Mouse (Mus musculus) kidney, adult 2 months (tissue): ENCODE measurements at regions not wholly inside any gene's neighbourhood (a gene's known extent, or its start where the extent isn't known, plus 50 kb on each side); places are given as distances from the start of the nearest gene placed in this dataset.
A peak's percentile ranks its signal among the peaks of the same experiment; 100 is the strongest.

Experiments
- DNase-seq: peaks from one replicate; pipeline ENCODE4 v3.0.0; 2021
- H3K27ac ChIP-seq: fragments of 200-500 bp; 2 replicates; pipeline ENCODE4 v1.5.1; 2012; ENCODE audit warnings: low read depth, low read length, control low read depth, inconsistent platforms; ENCODE audit not compliant: insufficient read depth
- H3K27me3 ChIP-seq: fragments of 200-500 bp; replicated peaks from 2 replicates; pipeline ENCODE4 v1.6.1; 2012; ENCODE audit warnings: mild to moderate bottlenecking, moderate library complexity, low read length, inconsistent platforms; ENCODE audit not compliant: control insufficient read depth, insufficient read depth
- H3K36me3 ChIP-seq: fragments of 200-500 bp; 2 replicates; pipeline ENCODE4 v1.6.1; 2012; ENCODE audit warnings: mild to moderate bottlenecking, moderate library complexity, low read length, inconsistent platforms; ENCODE audit not compliant: control insufficient read depth, insufficient read depth
- H3K4me1 ChIP-seq: fragments of 200-500 bp; 2 replicates; pipeline ENCODE4 v1.6.1; 2011; ENCODE audit warnings: low read length; ENCODE audit not compliant: control insufficient read depth, insufficient read depth
- H3K4me3 ChIP-seq: fragments of 200-500 bp; 2 replicates; pipeline ENCODE4 v1.5.1; 2011; ENCODE audit warnings: mild to moderate bottlenecking, low read depth, low read length, control low read depth; ENCODE audit not compliant: insufficient read depth
- CTCF ChIP-seq: fragments of 200-500 bp; conservative IDR thresholded peaks from 2 replicates; pipeline ENCODE4 v1.5.1; 2011; ENCODE audit warnings: low read depth, mild to moderate bottlenecking, control low read depth, low read length, moderate library complexity, mixed read lengths; ENCODE audit not compliant: insufficient read depth, insufficient read length
- POLR2A ChIP-seq: fragments of 200-500 bp; IDR thresholded peaks from one replicate; pipeline ENCODE4 v1.6.1; 2011; ENCODE audit warnings: low read depth, low read length, control low read depth
- WGBS: fragments of 180-500 bp; shearing (Covaris S2); methylation state at CpG from one replicate; pipeline ENCODE4 v1.1.7; 2018; 5-methylcytosine and 5-hydroxymethylcytosine counted together

- H3K4me3 ChIP-seq, result no peak overlapping the region
- H3K27ac ChIP-seq, result no peak overlapping the region
- no peaks in the 10 kb centered on the region for H3K36me3 ChIP-seq
- no peak for TF ChIP-seq POLR2A
- TF ChIP-seq CTCF, result no peak
- 65% methylated on average over 6 of the region's 6 CpGs for WGBS
- no peaks in the 10 kb centered on the region for H3K4me1 ChIP-seq
- no peak for DNase-seq
- H3K27me3 ChIP-seq, result no peaks in the 10 kb centered on the region
Measured at GRCm38 (mm10) chr10:25029387-25029915, 102.2 kb upstream of the Arg1 start.

DNA sequence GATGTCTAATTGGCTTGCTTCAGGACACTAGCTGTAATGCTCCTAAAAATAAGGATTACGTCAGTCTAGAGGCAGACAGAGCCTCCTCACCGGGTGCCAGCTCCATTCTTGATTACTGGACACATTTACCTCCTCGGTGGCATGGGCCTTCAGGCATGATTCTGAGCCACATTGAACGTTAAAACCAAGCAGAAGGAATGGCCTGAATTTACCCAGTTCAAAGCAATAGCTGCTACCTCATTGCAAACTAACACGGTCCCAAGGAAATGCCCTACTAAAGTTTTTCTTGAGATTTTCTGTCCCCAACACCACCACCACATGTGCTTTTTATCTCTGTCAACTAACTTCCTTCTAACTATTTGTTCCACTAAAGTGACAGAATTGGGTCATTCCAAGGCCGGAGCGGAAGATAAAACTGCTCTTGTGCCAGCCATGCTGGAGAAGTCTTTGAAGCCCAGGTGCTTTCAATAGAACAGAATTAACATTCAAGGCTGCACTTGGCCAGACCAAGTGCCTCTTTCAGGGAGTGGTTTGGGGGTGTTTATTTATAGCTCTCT is 96.4 kb upstream of the Arg1 start:
- Histone ChIP-seq H3K27me3 (no peaks in the 10 kb centered on the region), H3K4me3 (no peak overlapping the region), H3K4me1 (no peaks in the 10 kb centered on the region), H3K36me3 (no peaks in the 10 kb centered on the region), H3K27ac (no peak overlapping the region)
- no peak for TF ChIP-seq CTCF
- TF ChIP-seq POLR2A, result no peak
- DNase-seq, result peak; percentile 35
- WGBS, result 68% methylated on average over 7 of the region's 7 CpGs

DNA sequence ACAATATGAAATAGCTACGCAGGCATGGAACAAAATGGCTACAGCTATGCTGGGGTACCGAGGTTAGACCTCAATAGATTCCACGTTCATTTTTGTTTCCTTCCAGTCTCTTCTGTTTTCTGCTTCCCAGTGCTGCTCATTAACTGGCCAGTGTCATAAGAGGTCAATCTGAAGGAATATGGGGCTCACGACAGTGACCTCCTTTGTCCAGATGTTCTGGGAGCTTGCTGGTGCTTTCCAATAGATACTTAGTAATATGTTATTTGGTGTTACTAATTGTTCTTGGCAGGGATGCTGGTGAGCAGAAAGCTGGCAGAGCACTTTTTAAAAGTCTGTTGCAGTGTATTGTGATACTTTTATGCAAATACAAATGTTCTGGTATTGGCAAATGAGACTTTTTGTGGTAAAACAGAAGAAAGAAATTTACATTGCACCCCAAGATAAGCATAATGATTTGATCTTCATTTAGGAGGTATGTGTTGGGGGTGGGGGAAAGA is 95.8 kb upstream of the Arg1 start:
- Histone ChIP-seq H3K4me3 (no peak overlapping the region), H3K4me1 (no peaks in the 10 kb centered on the region), H3K27ac (no peak overlapping the region), H3K27me3 (no peaks in the 10 kb centered on the region), H3K36me3 (no peaks in the 10 kb centered on the region)
- no peak for DNase-seq
- TF ChIP-seq CTCF (no peak), POLR2A (no peak)
- WGBS, result 83% methylated on average over 4 of the region's 4 CpGs

GRCm38 (mm10) chr10:25018946-25019345 is 91.7 kb upstream of the Arg1 start:
- no peaks in the 10 kb centered on the region for H3K4me1 ChIP-seq
- H3K27ac ChIP-seq, result no peak overlapping the region
- no peaks in the 10 kb centered on the region for H3K27me3 ChIP-seq
- WGBS, result 59% methylated on average over 2 of the region's 2 CpGs
- no peak for DNase-seq
- TF ChIP-seq CTCF (no peak), POLR2A (no peak)
- H3K4me3 ChIP-seq, result no peak overlapping the region
- H3K36me3 ChIP-seq, result no peaks in the 10 kb centered on the region

GRCm38 (mm10) chr10:25017843-25018242 is 90.6 kb upstream of the Arg1 start:
- Histone ChIP-seq H3K4me3 (no peak overlapping the region), H3K27ac (no peak overlapping the region), H3K4me1 (no peaks in the 10 kb centered on the region), H3K36me3 (no peaks in the 10 kb centered on the region), H3K27me3 (no peaks in the 10 kb centered on the region)
- WGBS, result 72% methylated on average over 1 of the region's 1 CpGs
- TF ChIP-seq CTCF, result no peak
- no peak for TF ChIP-seq POLR2A
- no peak for DNase-seq

GRCm38 (mm10) chr10:25016110-25016509 is 88.8 kb upstream of the Arg1 start:
- DNase-seq, result no peak
- Histone ChIP-seq H3K27me3 (no peaks in the 10 kb centered on the region), H3K4me3 (no peak overlapping the region), H3K27ac (no peak overlapping the region), H3K4me1 (no peaks in the 10 kb centered on the region), H3K36me3 (no peaks in the 10 kb centered on the region)
- TF ChIP-seq CTCF (no peak), POLR2A (no peak)
- WGBS, result 64% methylated on average over 9 of the region's 9 CpGs

DNA sequence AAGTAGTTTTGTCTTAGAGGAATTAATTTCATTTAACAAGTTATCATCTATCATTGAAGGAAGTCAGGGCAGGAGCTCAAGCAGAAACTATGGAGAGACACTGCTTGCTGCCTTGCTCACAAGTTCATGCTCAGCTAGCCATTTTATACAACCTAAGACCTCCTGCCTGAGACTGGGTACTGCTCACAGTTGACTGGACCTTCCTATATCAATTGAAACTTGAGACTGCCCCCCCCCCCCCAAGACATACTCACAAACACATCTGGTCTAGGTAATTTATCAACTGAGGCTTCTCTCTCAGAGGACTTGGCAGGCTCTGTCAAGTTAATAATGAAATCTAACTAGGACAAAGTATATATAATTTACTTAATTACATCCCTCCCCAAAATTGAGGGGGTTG is 84.8 kb upstream of the Arg1 start:
- no peak for DNase-seq
- H3K27ac ChIP-seq, result no peak overlapping the region
- no peaks in the 10 kb centered on the region for H3K4me1 ChIP-seq
- H3K36me3 ChIP-seq, result no peaks in the 10 kb centered on the region
- no peak overlapping the region for H3K4me3 ChIP-seq
- TF ChIP-seq POLR2A, result no peak
- TF ChIP-seq CTCF, result no peak
- H3K27me3 ChIP-seq, result no peaks in the 10 kb centered on the region
